Mouse (Mus musculus): ENCODE measurements around the gene Myzap. TPM values are rescaled to one million over a fixed set of nuclear protein-coding genes. Genes with fewer than 3 reads are reported as not detected.
"Not testable (repeated sequence)": the region's sequence is repeated elsewhere in the genome, so short reads cannot be mapped to it uniquely, and the experiment has no call there.

Gene Myzap
- total RNA-seq, 4 experiments from 2014 or later = 373 to 483 (median 430) TPM

DNA sequence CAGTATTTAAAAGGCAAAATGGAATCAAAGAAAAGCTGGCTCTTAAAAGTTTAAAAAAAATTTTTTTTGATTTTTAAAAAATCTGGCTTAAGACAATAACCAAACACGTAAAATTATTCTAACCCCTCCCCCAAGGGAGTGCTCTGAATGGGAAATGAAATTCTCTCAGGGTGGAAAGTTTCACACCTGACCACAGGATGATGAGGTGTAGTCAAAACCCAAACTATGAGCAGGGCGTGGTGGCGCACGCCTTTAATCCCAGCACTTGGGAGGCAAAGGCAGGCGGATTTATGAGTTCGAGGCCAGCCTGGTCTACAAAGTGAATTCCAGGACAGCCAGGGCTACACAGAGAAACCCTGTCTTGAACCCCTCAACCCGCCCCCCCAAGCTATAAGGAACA, 108.3 kb downstream of the Myzap start:
- not testable (repeated sequence) for DNase-seq (ENCODE audit: low spot score)

DNA sequence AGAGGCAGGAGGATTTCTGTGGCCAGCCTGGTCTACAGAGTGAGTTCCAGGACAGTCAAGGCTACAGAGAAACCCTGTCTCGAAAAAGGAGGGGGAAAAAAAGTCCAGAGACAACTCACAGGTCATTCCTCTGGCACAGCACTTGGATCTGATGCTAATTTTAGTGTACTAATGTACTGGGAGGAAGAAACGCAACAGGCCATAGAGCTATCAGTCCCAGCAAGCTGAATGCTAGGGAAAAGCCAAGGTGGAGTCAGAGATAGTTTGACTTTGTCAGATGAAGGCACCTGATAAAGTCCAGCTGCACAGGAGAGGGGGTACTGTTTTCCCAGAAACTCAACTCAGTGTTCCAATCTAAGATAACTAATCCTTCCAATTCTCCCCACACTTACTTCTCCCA, 111.9 kb downstream of the Myzap start:
- no peak for DNase-seq (ENCODE audit: low spot score)

DNA sequence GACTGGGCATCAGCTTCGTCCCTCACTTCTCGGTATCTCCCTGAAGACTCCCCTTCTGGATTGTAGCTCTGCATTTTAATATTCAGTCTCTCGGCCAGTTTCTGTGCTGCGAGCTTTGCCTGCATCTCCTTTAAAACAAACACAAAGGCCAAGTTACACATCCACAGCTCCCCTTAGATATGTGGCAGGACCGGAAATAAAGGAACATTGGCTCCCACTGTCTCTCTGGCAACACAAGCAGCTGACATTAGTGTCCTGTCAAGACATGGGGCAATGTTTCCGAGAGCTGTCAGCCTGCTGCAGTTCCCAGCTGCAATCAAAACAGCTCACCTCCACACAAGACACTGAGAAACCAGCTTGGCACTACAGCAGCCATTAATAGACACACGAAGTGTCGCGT, 112.7 kb downstream of the Myzap start:
- no peak for DNase-seq (ENCODE audit: low spot score)

DNA sequence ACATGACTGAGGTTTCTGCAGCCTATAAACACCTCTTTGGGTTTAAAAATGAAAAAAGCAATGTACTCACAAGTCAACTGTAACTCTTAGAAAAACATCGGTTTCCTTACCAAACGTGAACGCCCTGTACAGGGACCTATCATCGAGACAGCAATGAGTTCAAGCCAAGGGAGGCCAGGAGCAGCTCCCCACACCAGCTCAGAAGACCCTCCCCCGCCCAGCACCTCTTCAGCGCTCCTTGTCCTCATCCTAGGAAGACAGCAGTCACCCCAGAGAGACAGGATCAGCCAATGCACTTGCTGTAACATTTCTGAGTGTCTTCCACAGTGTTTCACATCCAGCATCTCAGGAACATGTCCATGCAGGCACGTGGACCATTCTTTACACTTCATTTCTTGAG, 113.6 kb downstream of the Myzap start:
- DNase-seq (ENCODE audit: low spot score) = no peak

DNA sequence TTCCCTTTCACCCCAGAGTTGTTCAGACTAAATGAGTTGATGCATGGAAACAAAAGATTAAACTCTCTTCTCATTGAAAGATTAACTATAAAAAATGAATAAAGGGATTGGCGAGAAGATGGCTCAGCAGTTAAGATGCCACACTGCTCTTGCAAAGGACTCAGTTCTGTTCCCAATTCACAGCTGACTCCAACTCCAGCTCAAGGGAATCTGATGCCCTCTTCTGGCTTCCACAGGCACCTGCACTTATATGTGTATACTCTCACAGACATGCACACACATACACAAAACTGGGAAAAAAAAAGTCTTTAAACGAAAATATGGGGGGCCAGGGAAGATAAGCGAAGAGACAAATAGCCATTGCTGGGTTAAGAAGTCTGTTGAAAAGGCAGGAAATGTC, 115.6 kb downstream of the Myzap start:
- DNase-seq (ENCODE audit: low spot score) = no peak

DNA sequence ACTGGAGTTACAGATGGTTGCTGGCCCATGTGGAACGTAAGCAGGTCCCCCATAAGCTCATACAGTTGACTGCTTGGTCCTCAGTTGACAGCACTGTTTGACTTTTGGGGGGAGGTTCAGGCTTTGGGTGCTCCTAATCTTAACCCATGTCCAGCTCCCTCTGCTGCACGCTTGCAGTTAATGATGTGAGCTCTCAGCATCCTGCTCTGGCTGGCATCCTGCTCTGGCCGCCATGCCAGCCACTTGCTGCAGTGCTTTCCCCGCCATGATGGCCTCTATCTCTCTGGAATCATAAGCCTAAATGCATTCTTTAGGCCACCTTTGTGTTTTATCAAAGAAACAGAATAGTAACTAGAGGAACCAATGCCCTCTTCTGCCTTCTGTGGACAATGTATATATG, 116.6 kb downstream of the Myzap start:
- DNase-seq (ENCODE audit: low spot score) = no peak

DNA sequence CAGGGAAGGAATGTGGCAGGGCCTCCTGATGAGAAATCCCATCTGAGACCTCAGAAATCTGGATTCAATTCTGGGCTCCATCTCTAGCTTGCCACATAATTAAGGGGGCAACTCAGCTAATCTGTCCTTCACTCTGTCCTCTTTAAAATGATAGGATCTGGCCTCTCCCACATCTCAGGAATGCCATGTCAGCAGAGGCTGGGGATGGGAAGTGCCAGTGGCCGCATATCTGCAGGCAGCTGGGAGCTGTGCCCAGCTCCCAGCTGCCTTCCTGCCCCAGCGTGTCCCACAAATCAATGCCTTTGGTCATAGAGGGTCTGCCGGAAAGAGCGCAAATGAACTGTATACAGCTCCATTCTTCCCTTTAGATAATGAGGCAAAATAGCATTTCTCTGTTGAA, 124.7 kb downstream of the Myzap start:
- DNase-seq (ENCODE audit: low spot score) = no peak

DNA sequence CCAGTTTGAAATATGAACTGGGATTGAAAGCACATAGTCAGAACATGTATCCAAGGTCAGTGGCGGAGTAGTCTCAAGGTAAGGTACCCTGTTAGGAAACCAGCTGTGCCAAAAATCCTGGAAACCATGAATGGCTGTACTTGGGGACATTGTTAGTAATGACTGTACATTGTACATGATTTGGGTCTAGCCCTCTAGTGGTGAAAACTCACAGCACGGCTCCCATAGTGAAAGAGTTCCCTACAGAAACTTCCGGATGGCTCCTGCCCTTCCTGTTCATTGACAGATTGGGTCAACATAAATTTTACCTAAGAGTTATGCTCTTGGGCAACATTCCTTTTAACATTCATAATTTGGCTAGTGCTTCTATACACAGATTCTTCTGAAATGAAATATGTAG, 126.0 kb downstream of the Myzap start:
- DNase-seq (ENCODE audit: low spot score) = no peak

DNA sequence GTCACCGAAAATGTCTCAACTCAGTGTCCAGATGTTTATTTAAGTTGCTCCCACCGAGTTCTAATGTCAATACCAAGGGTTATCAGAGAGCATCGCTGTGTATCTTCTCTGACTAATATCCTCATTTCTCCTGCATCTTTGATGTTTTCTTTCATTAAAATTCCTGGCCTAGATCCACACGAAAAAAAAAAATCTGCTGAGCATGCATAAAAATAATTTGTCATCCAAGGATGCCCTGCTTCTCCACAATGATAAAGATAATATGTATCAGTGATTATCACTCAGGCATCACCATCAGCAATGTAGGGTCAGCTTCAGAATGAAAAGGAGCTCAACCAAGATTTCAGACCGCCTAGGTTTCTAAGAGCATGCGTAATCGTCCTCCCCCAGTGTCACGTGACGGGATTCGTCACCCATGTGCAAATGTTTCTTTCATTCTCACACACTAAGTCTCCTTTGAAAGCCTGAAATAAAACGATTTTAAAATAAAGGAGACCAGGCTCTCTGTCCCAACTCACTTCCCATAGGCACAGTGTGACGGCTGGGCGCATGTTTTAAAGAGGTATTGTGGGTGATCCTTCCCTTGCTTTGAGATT, 129.0 kb downstream of the Myzap start:
- no peak for DNase-seq (ENCODE audit: low spot score)

DNA sequence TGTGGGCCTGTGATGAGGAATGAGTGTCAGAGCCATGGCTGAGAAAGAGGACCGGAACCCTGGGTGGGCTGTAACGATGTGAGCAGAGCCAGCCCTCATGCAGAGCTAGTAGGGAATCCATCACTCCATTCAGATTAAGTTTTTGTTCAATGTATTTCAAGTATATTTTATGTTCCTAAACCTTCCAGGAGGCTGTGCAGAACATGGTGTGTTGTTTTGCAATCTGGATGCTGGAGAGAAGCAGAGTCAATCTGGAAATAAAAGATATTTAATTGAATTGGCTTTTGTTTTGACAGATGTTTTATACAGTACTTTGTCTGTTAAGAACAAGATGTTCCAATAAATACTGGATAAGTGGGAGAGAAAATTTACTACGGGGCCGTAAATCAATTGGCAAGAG, 135.4 kb downstream of the Myzap start:
- no peak for DNase-seq (ENCODE audit: low spot score)

Other genes starting within 250 kb of the Myzap start
- gene Polr2m, start 106.4 kb downstream of the Myzap start, total RNA-seq (2022) = 100 to 1,000 TPM; 290 to 334 (median 304) TPM
- 10 to 100 TPM; 28.4 to 41.6 (median 30.4) TPM for gene Cgnl1, start 179.2 kb upstream of the Myzap start, total RNA-seq (2022)

Measured in heart, adult 8-10 months (tissue).